Mouse (Mus musculus) embryo, embryonic 11 days (tissue): ENCODE measurements around the gene Dnajb11.

ENCODE experiments used
- DNase-seq: peaks from one replicate; pipeline ENCODE4 v3.0.0-alpha.2; 2015

Dnajb11 gene

DNA sequence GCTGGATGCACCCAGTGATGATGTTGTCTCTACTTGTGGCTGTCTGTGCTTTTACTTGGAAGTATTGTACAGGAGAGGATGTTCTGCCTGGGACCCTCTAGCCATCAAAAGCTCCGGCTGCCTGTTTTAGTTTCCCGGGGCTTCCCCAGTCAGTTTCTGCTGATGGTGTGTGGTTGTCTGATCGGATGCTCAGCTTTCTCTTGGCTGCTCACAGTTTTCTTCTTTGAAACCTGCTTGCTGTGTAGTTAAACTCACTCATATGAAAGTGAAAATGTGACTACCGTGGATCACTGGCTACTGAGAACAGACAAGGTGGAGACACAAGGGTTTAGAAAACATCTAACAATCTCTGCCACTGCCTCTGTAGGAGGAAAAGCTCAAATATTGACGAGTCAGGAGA lies 25.8 kb downstream of the Dnajb11 start:
- DNase-seq, result no peak

DNA sequence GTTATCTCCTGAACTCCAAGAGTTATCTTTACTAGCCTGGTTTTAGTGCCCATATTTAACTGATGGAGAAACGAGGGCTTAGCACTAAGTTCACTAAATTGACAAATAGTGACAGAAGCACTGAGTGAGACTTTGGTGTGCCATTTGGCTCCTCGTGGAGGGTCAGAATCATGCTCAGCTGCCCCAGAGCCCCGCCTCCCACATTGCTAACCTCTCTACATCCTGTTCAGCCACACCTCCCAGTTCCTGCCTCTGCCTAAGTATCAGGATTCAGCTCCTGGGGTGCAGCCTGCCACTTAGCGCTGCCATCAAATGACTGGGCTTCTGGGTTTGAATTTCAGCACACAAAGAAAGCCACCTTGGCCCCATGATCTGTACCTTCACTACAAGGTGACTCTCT lies 27.7 kb downstream of the Dnajb11 start:
- no peak for DNase-seq

GRCm38 (mm10) chr16:22886726-22887125 lies 29.1 kb downstream of the Dnajb11 start:
- DNase-seq, result no peak

DNA sequence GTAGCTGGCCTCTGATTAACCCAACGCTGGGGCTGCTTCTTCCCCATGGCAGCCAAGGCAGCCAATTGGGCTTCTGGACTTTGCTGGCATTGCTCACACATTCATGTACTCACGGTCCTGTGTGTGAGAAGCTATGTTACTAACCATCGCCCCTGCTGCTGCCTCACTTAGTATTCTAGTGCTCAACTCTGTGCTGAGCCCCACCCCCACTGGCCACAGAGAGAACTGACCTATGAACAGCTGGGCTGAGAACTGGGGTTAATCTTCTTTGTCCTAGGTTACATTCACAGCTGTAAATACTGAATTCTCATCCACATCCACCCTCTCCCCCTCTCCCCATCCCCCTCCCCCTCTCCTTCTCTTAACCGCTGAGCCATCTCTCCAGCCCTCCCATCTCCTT lies 31.2 kb downstream of the Dnajb11 start:
- DNase-seq, result no peak

- DNase-seq, result no peak
These were observed 32.1 kb downstream of the Dnajb11 start for GRCm38 (mm10) chr16:22889716-22890115.

DNA sequence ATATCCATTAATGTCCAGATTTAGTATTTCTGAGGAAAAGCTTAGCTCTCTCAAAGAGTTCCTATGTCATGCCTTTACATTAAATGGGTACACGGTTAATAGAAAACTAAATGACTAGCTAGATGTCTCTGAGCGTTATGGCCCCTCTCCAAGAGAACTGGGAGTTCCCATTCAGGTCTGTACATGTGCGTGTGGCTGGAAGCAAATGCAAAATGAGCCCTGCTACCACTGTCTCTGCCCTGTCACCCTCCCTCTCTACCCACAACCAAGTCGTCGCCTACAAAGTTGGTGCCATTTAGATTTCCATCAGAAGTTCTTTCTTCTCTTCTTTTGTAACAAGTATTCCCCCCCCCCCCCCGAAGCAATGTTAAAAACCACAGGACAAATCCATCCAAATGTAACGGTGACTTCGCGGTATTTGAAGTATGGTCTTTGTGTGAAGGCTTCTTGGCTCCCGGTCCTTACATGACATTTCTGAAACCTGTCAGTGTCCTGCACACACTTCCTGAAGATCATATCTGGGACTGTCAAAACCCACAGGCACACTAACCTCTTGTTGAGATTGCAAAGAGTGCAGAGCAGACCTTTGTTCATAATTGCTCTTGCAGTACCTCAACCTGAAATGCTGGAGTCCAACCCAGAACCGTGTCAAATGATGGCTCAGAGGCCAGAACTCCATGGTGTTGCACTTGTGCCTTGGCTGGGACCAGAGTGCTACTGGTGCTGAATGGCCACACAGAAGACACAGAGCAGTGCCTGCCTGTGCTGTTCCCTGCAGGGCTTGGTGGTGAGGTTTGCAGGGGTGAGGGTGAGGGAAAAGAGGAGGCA lies 33.3 kb downstream of the Dnajb11 start, which contains the start of gene Ahsg:
TSS of gene Ahsg (plus strand) at position 595 of the 828 bp plus-strand sequence.
- no peak for DNase-seq

DNA sequence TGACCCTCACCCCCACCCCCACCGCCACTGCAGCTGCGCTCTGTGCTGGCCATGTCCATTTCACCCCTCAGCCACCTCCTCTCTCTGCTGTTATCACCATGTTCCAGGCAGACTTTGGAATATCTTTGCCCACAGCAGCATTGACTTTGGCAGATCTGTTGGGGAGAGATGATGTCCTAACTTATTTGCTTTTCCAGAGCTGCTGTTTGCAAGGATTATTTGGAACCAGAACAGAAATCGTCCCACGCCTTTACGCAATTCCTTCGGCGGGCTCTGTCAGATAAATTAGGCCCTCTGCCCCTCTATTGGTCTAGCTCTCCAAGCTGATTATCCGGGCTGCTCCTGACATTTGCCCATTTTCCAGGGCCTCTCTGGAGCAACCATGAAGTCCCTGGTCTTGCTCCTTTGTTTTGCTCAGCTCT lies 34.1 kb downstream of the Dnajb11 start:
- no peak for DNase-seq

GRCm38 (mm10) chr16:22894095-22894494 lies 36.5 kb downstream of the Dnajb11 start:
- no peak for DNase-seq

GRCm38 (mm10) chr16:22896618-22897017 lies 39.0 kb downstream of the Dnajb11 start:
- no peak for DNase-seq

DNA sequence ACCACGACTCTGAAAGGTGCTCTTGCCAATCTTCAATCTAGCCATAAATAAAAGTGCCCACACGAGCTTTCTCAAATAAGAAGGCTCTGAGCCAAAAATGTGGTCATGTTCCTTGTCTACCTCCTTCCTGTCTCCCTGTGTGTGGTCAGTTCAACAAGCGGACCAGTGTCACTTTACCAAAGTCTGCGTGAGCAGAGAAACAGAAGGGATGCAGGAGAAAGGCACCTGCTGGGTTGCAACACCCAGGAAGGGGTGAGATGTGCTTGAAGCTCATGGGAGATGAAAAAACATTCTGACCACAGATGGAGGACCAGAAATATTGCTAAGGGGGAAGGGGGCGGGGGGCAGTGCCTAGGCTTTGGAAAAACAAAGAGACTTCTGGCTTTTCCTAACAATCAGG lies 41.7 kb downstream of the Dnajb11 start:
- no peak for DNase-seq

- DNase-seq, result no peak
These were observed 42.4 kb downstream of the Dnajb11 start for GRCm38 (mm10) chr16:22899866-22900570.

DNA sequence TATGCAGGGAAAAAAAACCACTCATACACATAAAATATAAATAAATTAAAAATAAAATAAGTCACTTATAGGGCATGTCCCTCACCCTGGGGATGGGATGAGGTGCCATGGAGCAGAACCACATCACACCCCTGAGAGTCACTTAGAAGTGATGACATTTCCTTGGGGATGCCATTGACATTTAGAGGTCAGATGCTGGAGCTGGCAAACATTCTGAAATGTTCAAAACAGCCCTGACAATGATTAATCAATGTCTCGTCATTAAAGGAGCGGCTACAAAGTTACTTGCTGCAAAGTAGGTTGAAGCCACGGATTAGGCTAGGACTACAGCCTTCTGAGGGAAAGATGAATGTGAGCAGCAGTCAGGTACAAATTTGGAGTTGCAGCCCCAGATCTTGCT lies 43.7 kb downstream of the Dnajb11 start:
- DNase-seq, result no peak

DNA sequence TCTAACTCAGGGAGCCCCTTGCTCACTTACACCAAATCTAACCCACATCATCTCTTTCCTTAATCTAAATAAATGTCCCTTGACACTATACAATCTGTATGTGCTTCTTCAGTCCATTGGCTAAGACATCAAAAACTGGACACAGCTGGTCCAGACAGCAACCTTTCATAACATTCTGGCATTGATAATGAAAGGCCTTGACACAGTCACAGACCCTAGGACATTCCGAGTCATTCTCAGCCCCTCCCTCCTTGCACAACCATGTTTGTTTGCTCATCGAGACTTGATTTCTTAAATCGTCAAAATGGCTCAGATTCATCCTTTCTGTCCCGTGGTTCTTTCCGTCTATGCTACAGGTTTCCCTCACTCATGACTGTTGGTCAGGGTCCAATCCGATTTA lies 51.6 kb downstream of the Dnajb11 start:
- no peak for DNase-seq

GRCm38 (mm10) chr16:22911986-22912385 lies 54.3 kb downstream of the Dnajb11 start:
- DNase-seq, result no peak

DNA sequence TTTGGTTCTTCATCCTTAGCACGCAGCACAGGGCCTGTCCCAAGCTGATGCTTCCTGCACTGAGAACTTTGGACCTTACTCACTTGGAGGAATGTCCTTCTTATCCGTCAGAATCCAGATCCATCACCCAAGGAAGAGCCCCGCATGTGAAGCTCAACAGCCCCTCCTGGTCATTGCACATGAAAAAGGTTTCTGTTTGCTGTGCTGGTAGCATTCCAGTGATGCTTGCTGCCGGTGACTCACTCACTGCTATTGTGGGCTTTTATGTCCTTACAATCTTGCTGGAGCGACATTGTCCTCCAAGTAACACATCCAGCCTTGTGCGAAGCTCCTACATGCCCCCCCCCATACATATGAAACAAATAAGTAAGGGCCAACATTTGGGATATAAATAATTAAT lies 55.2 kb downstream of the Dnajb11 start:
- no peak for DNase-seq

- DNase-seq, result no peak
These were observed 56.6 kb downstream of the Dnajb11 start for GRCm38 (mm10) chr16:22914276-22914675.

- DNase-seq, result no peak
These were observed 60.4 kb downstream of the Dnajb11 start, which contains the start of gene Fetub for GRCm38 (mm10) chr16:22918034-22918433. Gene Fetub (plus strand): TSS chr16:22918334.

DNA sequence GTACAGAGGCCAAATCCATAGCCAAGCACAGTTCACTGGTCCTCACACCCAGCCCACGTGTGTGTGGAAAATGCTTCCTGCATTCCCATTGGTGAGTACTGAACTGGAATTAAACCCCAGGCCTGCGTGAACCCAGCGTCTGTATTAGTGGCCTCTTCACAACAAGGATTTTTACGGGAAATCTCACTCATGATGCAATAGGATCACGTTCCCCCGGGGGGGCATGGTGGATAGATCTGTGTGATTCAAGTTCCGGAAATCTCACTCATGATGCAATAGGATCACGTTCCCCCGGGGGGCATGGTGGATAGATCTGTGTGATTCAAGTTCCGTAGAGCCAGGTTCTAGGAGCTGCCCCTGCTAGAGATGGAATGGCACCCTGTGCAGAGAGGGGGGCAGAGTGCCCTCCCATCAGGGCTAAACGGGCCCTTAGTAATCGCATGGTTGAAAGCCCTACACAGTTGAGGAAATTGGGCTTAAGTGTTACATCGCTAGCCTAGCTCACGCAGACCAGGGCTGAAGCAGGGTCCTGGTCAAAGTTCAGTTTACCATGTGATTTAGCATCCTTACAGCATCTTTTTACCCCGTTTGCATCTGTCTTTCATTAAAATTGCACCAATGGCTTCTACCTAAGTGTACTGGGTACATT lies 61.1 kb downstream of the Dnajb11 start:
- peak; percentile 24 for DNase-seq

- DNase-seq, result peak; percentile 15
These were observed 62.6 kb downstream of the Dnajb11 start for GRCm38 (mm10) chr16:22919971-22920854.

GRCm38 (mm10) chr16:22921761-22922160 lies 64.1 kb downstream of the Dnajb11 start:
- no peak for DNase-seq

DNA sequence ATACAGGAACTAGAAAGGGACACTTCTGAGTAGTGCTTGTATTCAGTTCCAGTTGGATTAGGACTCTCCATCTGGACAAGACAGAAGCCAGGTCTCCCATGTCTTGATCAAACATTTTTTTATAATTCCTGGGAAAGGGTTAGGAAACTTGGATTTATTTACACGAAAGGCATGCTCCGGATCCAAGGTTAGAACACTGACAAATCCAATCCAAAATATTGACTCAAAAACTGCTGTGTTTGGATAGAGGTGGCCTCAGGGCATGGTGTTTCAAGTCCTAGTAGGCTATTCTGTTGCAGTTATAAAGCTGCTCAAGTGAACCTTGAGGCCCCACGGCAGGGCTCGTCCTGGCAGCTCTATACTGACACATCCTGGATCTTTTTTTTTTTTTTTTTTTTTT lies 64.8 kb downstream of the Dnajb11 start:
- no peak for DNase-seq
